Mouse (Mus musculus) G1E (cell line): Measurements from ENCODE around the gene Ror2.

Source experiments
- CTCF ChIP-seq: IDR thresholded peaks from 2 replicates; pipeline ENCODE4 v1.5.1; 2012; ENCODE audit warnings: low read depth, low read length, inconsistent platforms, mixed read lengths
- GATA1 ChIP-seq: IDR thresholded peaks from 2 replicates; pipeline ENCODE4 v1.6.1; 2012; ENCODE audit warnings: borderline replicate concordance, low read length, inconsistent platforms, mixed read lengths
- POLR2AphosphoS5 ChIP-seq: IDR thresholded peaks from 2 replicates; pipeline ENCODE4 v1.6.1; 2012; ENCODE audit warnings: low read depth, low read length, inconsistent platforms; ENCODE audit not compliant: insufficient replicate concordance
- TAL1 ChIP-seq: conservative IDR thresholded peaks from 2 replicates; pipeline ENCODE4 v1.6.1; 2012; ENCODE audit warnings: low read depth, low read length, inconsistent platforms, mixed read lengths

GRCm38 (mm10) chr13:53258943-53259342, 27.0 kb downstream of the Ror2 start:
- TF ChIP-seq CTCF: no peak
- no peak for TF ChIP-seq GATA1
- no peak for TF ChIP-seq POLR2AphosphoS5
- TF ChIP-seq TAL1: no peak
